Mouse (Mus musculus) megakaryocyte progenitor cell, adult 5-6 weeks (primary cell): ENCODE results near the gene Itm2c. TPM values are rescaled to one million over a fixed set of nuclear protein-coding genes. Genes with fewer than 3 reads are reported as not detected.

Experiments
- ATAC-seq: replicated peaks from 2 replicates; pipeline ENCODE4 v1.8.0; 2016; ENCODE audit warnings: mild to moderate bottlenecking, moderate TSS enrichment, inconsistent platforms; ENCODE audit not compliant: poor library complexity
- total RNA-seq, 2 experiments: library from RNA; stranded (forward) in 1 of 2; stranded (reverse) in 1 of 2; fragments of 157-497, 149-512 nt in 1 of 2; fragments of 200-1000 nt in 1 of 2; gene quantifications; 2 replicates each; pipeline versions ENCODE4 v1.2.3 to v1.2.4; 2015 to 2017

Itm2c gene
- total RNA-seq (2015) (28.7 and 33.0 TPM in 2 replicates), total RNA-seq (2017) (71.1 and 71.3 TPM in 2 replicates)

- peak; percentile 67 for ATAC-seq
Observed at GRCm38 (mm10) chr1:85894231-85894747, at the start of gene Itm2c. Itm2c (plus strand) TSS chr1:85894281.

- no peak for ATAC-seq
Observed at GRCm38 (mm10) chr1:85844981-85845380, 49.1 kb upstream of the Itm2c start.

GRCm38 (mm10) chr1:85845476-85845875 lies 48.6 kb upstream of the Itm2c start:
- ATAC-seq = no peak

- no peak for ATAC-seq
Observed at GRCm38 (mm10) chr1:85849016-85849415, 45.1 kb upstream of the Itm2c start.

- no peak for ATAC-seq
Observed at GRCm38 (mm10) chr1:85850851-85851250, 43.2 kb upstream of the Itm2c start.

GRCm38 (mm10) chr1:85852996-85853689 lies 40.9 kb upstream of the Itm2c start:
- ATAC-seq = peak; percentile 98

GRCm38 (mm10) chr1:85853865-85854264 lies 40.2 kb upstream of the Itm2c start:
- ATAC-seq = no peak

- ATAC-seq = no peak
Observed at GRCm38 (mm10) chr1:85854475-85854874, 39.6 kb upstream of the Itm2c start.

- ATAC-seq = no peak
Observed at GRCm38 (mm10) chr1:85856266-85856665, 37.8 kb upstream of the Itm2c start.

- ATAC-seq = no peak
Observed at GRCm38 (mm10) chr1:85857261-85857754, 36.8 kb upstream of the Itm2c start.

GRCm38 (mm10) chr1:85864383-85864782 lies 29.7 kb upstream of the Itm2c start:
- no peak for ATAC-seq

- no peak for ATAC-seq
Observed at GRCm38 (mm10) chr1:85870001-85870400, 24.1 kb upstream of the Itm2c start.

GRCm38 (mm10) chr1:85870546-85870945 lies 23.5 kb upstream of the Itm2c start:
- no peak for ATAC-seq

GRCm38 (mm10) chr1:85882003-85882402 lies 12.1 kb upstream of the Itm2c start:
- no peak for ATAC-seq

GRCm38 (mm10) chr1:85887221-85887620 lies 6.9 kb upstream of the Itm2c start:
- no peak for ATAC-seq

GRCm38 (mm10) chr1:85894748-85895360 lies 773 bp downstream of the Itm2c start:
- no peak; the same call in 1 of the 2 replicates for ATAC-seq

- peak; percentile 76 for ATAC-seq
Observed at GRCm38 (mm10) chr1:85895391-85895837, 1.3 kb downstream of the Itm2c start.

- ATAC-seq = no peak
Observed at GRCm38 (mm10) chr1:85896110-85896509, 2.0 kb downstream of the Itm2c start.

- peak; percentile 33 for ATAC-seq
Observed at GRCm38 (mm10) chr1:85896781-85897700, 3.0 kb downstream of the Itm2c start.

GRCm38 (mm10) chr1:85897901-85898760 lies 4.0 kb downstream of the Itm2c start:
- ATAC-seq = no peak
